Mouse (Mus musculus): Measurements from ENCODE around the gene Nudt7.

GRCm38 (mm10) chr8:114142199-114142598 is 8.8 kb downstream of the Nudt7 start:
- no peak for TF ChIP-seq MAZ (IDR thresholded peaks at IDR 0.05; ENCODE audit: low read depth, low read length)
- TF ChIP-seq TAL1 (IDR thresholded peaks at IDR 0.05; ENCODE audit: low read length): no peak
- no peak for TF ChIP-seq GATA1 (IDR thresholded peaks at IDR 0.05; ENCODE audit: low read depth, low read length)
- no peak for TF ChIP-seq E2F4 (IDR thresholded peaks at IDR 0.05; ENCODE audit: borderline replicate concordance, low read depth, low read length)
- no peak for TF ChIP-seq CTCF (IDR thresholded peaks at IDR 0.05 in 2 of 3, conservative IDR thresholded peaks at IDR 0.05 in 1 of 3; ENCODE audit: control insufficient read depth in 1 of 3, insufficient read depth in 1 of 3, low read depth in 2 of 3, low read length in 3 of 3, poor library complexity in 1 of 3, severe bottlenecking in 1 of 3)
- TF ChIP-seq ZKSCAN1 (IDR thresholded peaks at IDR 0.05; ENCODE audit: low read depth, low read length): no peak
- no peak for TF ChIP-seq MYC (IDR thresholded peaks at IDR 0.05; ENCODE audit: low read depth, low read length)
